Mouse (Mus musculus) ES-Bruce4 (cell line): ENCODE measurements around the gene Galns. TPM values are rescaled to one million over a fixed set of nuclear protein-coding genes. Genes with fewer than 3 reads are reported as not detected.

ENCODE experiments used
- H3K27ac ChIP-seq: 2 replicates; pipeline ENCODE4 v1.5.1; 2012; ENCODE audit warnings: low read length, inconsistent platforms; ENCODE audit not compliant: insufficient read depth
- H3K27me3 ChIP-seq: 2 replicates; pipeline ENCODE4 v1.6.1; 2012; ENCODE audit warnings: mild to moderate bottlenecking, low read length, inconsistent platforms; ENCODE audit not compliant: control insufficient read depth, poor library complexity, insufficient read depth, severe bottlenecking
- H3K36me3 ChIP-seq: 2 replicates; pipeline ENCODE4 v1.6.1; 2012; ENCODE audit warnings: inconsistent platforms, mild to moderate bottlenecking, low read length, moderate library complexity; ENCODE audit not compliant: control insufficient read depth, poor library complexity, insufficient read depth, severe bottlenecking
- H3K4me1 ChIP-seq: one replicate; pipeline ENCODE4 v1.8.1; 2011; ENCODE audit warnings: low read length; ENCODE audit not compliant: control insufficient read depth, insufficient read depth
- H3K4me3 ChIP-seq: 2 replicates; pipeline ENCODE4 v1.5.1; 2011; ENCODE audit warnings: low read depth, mild to moderate bottlenecking, low read length
- H3K9ac ChIP-seq: 2 replicates; pipeline ENCODE4 v1.6.1; 2012; ENCODE audit warnings: low read depth, mild to moderate bottlenecking, inconsistent platforms; ENCODE audit not compliant: poor library complexity, severe bottlenecking
- H3K9me3 ChIP-seq: replicated peaks from 2 replicates; pipeline ENCODE4 v1.6.1; 2012; ENCODE audit warnings: mild to moderate bottlenecking, low read length, inconsistent platforms; ENCODE audit not compliant: control insufficient read depth, poor library complexity, insufficient read depth, severe bottlenecking
- CTCF ChIP-seq: IDR thresholded peaks from one replicate; pipeline ENCODE4 v1.8.1; 2011; ENCODE audit warnings: low read depth, low read length
- EP300 ChIP-seq: IDR thresholded peaks from 2 replicates; pipeline ENCODE4 v1.6.1; 2011; ENCODE audit warnings: low read depth, low read length; ENCODE audit not compliant: insufficient read depth
- POLR2A ChIP-seq: IDR thresholded peaks from one replicate; pipeline ENCODE4 v1.8.1; 2011; ENCODE audit warnings: low read length; ENCODE audit not compliant: insufficient read depth
- polyA plus RNA-seq: library from polyadenylated mRNA; stranded (reverse); fragments of >200 nt; gene quantifications from 2 replicates; pipeline ENCODE4 v1.2.4, GENCODE M21; 2011; ENCODE audit warnings: low read depth; ENCODE audit not compliant: missing spikeins, insufficient read depth, insufficient read length

Gene Galns
- polyA plus RNA-seq, 1 experiment: 11.9 TPM

- no peak overlapping the region for H3K9ac ChIP-seq
- H3K27me3 ChIP-seq: no peaks in the 10 kb centered on the region
- H3K4me1 ChIP-seq: peaks cover 3% of the 10 kb centered on the region
- no peaks in the 10 kb centered on the region for H3K9me3 ChIP-seq
- TF ChIP-seq CTCF (no peak), POLR2A (no peak), EP300 (no peak)
- no peak overlapping the region for H3K27ac ChIP-seq
- no peak overlapping the region for H3K4me3 ChIP-seq
- H3K36me3 ChIP-seq: no peaks in the 10 kb centered on the region
These were observed 56.5 kb downstream of the Galns start for GRCm38 (mm10) chr8:122554786-122555185.

- no peak for TF ChIP-seq POLR2A
- peak; percentile 99 for TF ChIP-seq CTCF
- TF ChIP-seq EP300: peak; percentile 62; the same call in 1 of the 2 replicates
- peak within 1 kb of the TSS; percentile 68 for H3K4me3 ChIP-seq
- 0 out of 2 replicates have a peak, but pooled peaks cover 4% of the 10 kb centered on the region for H3K36me3 ChIP-seq
- H3K9ac ChIP-seq: peak within 1 kb of the TSS; percentile 96
- no peak within 1 kb of the TSS for H3K27ac ChIP-seq
- H3K4me1 ChIP-seq: peaks cover 5% of the 10 kb centered on the region
- no peaks in the 10 kb centered on the region for H3K27me3 ChIP-seq
- no peaks in the 10 kb centered on the region for H3K9me3 ChIP-seq
These were observed 59.8 kb downstream of the Galns start, which contains the start of gene Piezo1 for GRCm38 (mm10) chr8:122551265-122552051. Piezo1 (minus strand) TSS chr8:122551329.

GRCm38 (mm10) chr8:122550995-122551264, 60.3 kb downstream of the Galns start:
- TF ChIP-seq POLR2A (no peak), CTCF (no peak), EP300 (no peak)
- no peaks in the 10 kb centered on the region for H3K27me3 ChIP-seq
- H3K4me3 ChIP-seq: peak overlapping the region; percentile 68
- peaks cover 5% of the 10 kb centered on the region for H3K4me1 ChIP-seq
- H3K27ac ChIP-seq: no peak overlapping the region
- H3K36me3 ChIP-seq: 0 out of 2 replicates have a peak, but pooled peaks cover 4% of the 10 kb centered on the region
- no peaks in the 10 kb centered on the region for H3K9me3 ChIP-seq
- H3K9ac ChIP-seq: peak overlapping the region; percentile 96

GRCm38 (mm10) chr8:122550234-122550994, 60.8 kb downstream of the Galns start:
- H3K9ac ChIP-seq: peak overlapping the region; percentile 96
- H3K27ac ChIP-seq: no peak overlapping the region
- H3K4me1 ChIP-seq: peaks cover 5% of the 10 kb centered on the region
- TF ChIP-seq CTCF: no peak
- TF ChIP-seq POLR2A: no peak
- no peak for TF ChIP-seq EP300
- H3K36me3 ChIP-seq: 0 out of 2 replicates have a peak, but pooled peaks cover 4% of the 10 kb centered on the region
- H3K27me3 ChIP-seq: no peaks in the 10 kb centered on the region
- no peaks in the 10 kb centered on the region for H3K9me3 ChIP-seq
- H3K4me3 ChIP-seq: peak overlapping the region; percentile 68

GRCm38 (mm10) chr8:122548891-122549439, 62.3 kb downstream of the Galns start:
- Histone ChIP-seq H3K27me3 (no peaks in the 10 kb centered on the region), H3K4me1 (peaks cover 9% of the 10 kb centered on the region), H3K9ac (0 out of 2 replicates have a peak overlapping the region, but pooled peaks have one; percentile 96), H3K27ac (0 out of 2 replicates have a peak overlapping the region, but pooled peaks have one; percentile 3), H3K36me3 (0 out of 2 replicates have a peak, but pooled peaks cover 4% of the 10 kb centered on the region), H3K9me3 (no peaks in the 10 kb centered on the region), H3K4me3 (no peak overlapping the region)
- TF ChIP-seq POLR2A (no peak), CTCF (no peak), EP300 (no peak)
